Mouse (Mus musculus) E14TG2a.4 (cell line): ENCODE results near the gene Celf5.

ENCODE experiments used
- CTCF ChIP-seq: conservative IDR thresholded peaks from 2 replicates; pipeline ENCODE4 v1.5.1; 2014; ENCODE audit warnings: low read length
- NANOG ChIP-seq: IDR thresholded peaks from 2 replicates; pipeline ENCODE4 v1.6.1; 2014; ENCODE audit warnings: borderline replicate concordance, low read length, mixed read lengths
- POU5F1 ChIP-seq: IDR thresholded peaks from 2 replicates; pipeline ENCODE4 v1.6.1; 2014; ENCODE audit warnings: low read length, borderline replicate concordance

GRCm38 (mm10) chr10:81519978-81520365 is 37.5 kb upstream of the Celf5 start:
- TF ChIP-seq CTCF (no peak), POU5F1 (no peak), NANOG (no peak)
